Mouse (Mus musculus): Measurements from ENCODE around the gene Dnm2. TPM values are rescaled to one million over a fixed set of nuclear protein-coding genes. Genes with fewer than 3 reads are reported as not detected.

The Dnm2 gene
- polyA plus RNA-seq, 1 experiment from 2014 or later, result 76.1 TPM

Small RNAs within 50 kb of the gene (microRNA-seq; reads per million reads assigned to microRNA genes)
- gene Mir199a-1, result not detected

Other genes with a start within 250 kb of the Dnm2 start
- gene Keap1, start 185.5 kb upstream of the Dnm2 start, polyA plus RNA-seq (2015; fragmentation: Nextera tagmentation; extraction: Ambion mirVana), result 74.2 and 78.5 TPM in 2 replicates
- gene S1pr5, start 176.5 kb upstream of the Dnm2 start, polyA plus RNA-seq (2015; fragmentation: Nextera tagmentation; extraction: Ambion mirVana), result 2.6 and 2.8 TPM in 2 replicates
- gene Atg4d, start 159.6 kb upstream of the Dnm2 start, polyA plus RNA-seq (2015; fragmentation: Nextera tagmentation; extraction: Ambion mirVana), result 47.6 and 51.8 TPM in 2 replicates
- 18.3 and 20.1 TPM in 2 replicates for gene Kri1, start 136.9 kb upstream of the Dnm2 start, polyA plus RNA-seq (2015; fragmentation: Nextera tagmentation; extraction: Ambion mirVana)
- gene Cdkn2d, start 133.5 kb upstream of the Dnm2 start, polyA plus RNA-seq (2015; fragmentation: Nextera tagmentation; extraction: Ambion mirVana), result 85.1 and 97.7 TPM in 2 replicates
- gene Ap1m2, start 112.6 kb upstream of the Dnm2 start, polyA plus RNA-seq (2015; fragmentation: Nextera tagmentation; extraction: Ambion mirVana), result 1.8 and 2.9 TPM in 2 replicates
- 86.2 and 88.7 TPM in 2 replicates for gene Slc44a2, start 104.2 kb upstream of the Dnm2 start, polyA plus RNA-seq (2015; fragmentation: Nextera tagmentation; extraction: Ambion mirVana)
- gene Ilf3, start 57.0 kb upstream of the Dnm2 start, polyA plus RNA-seq (2015; fragmentation: Nextera tagmentation; extraction: Ambion mirVana), result 309 and 325 TPM in 2 replicates
- gene Qtrt1, start 13.1 kb upstream of the Dnm2 start, polyA plus RNA-seq (2015; fragmentation: Nextera tagmentation; extraction: Ambion mirVana), result 48.4 and 53.8 TPM in 2 replicates
- gene Tmed1, start 85.3 kb downstream of the Dnm2 start, polyA plus RNA-seq (2015; fragmentation: Nextera tagmentation; extraction: Ambion mirVana), result 52.7 and 54.6 TPM in 2 replicates
- 2.8 and 3.5 TPM in 2 replicates for gene AB124611, start 101.3 kb downstream of the Dnm2 start, polyA plus RNA-seq (2015; fragmentation: Nextera tagmentation; extraction: Ambion mirVana)
- gene Carm1, start 122.0 kb downstream of the Dnm2 start, polyA plus RNA-seq (2015; fragmentation: Nextera tagmentation; extraction: Ambion mirVana), result 26.5 and 27.8 TPM in 2 replicates
- gene Timm29, start 167.8 kb downstream of the Dnm2 start, polyA plus RNA-seq (2015; fragmentation: Nextera tagmentation; extraction: Ambion mirVana), result 58.2 and 58.4 TPM in 2 replicates
- 22.7 and 24.8 TPM in 2 replicates for gene Yipf2, start 167.9 kb downstream of the Dnm2 start, polyA plus RNA-seq (2015; fragmentation: Nextera tagmentation; extraction: Ambion mirVana)
- 162 and 165 TPM in 2 replicates for gene Smarca4, start 191.3 kb downstream of the Dnm2 start, polyA plus RNA-seq (2015; fragmentation: Nextera tagmentation; extraction: Ambion mirVana)

Data from forebrain, embryonic 16.5 days (tissue).